Mouse (Mus musculus) c-Kit-positive CD71-positive TER-119-positive erythroid progenitor cells, embryonic 14.5 days (primary cell): ENCODE data around the gene Ifi203.
"Not testable (repeated sequence)": the region's sequence is repeated elsewhere in the genome, so short reads cannot be mapped to it uniquely, and the experiment has no call there.

Experiments
- DNase-seq: peaks from one replicate; pipeline ENCODE4 v3.0.0-alpha.2; 2013; ENCODE audit warnings: low spot score

Ifi203 gene

GRCm38 (mm10) chr1:173941924-173942779 lies at the start of gene Ifi203, which contains the start of gene Mndal:
TSS of gene Ifi203 (minus strand) at chr1:173942672.
TSS of gene Mndal (minus strand) at chr1:173942491.
- not testable (repeated sequence) for DNase-seq

DNA sequence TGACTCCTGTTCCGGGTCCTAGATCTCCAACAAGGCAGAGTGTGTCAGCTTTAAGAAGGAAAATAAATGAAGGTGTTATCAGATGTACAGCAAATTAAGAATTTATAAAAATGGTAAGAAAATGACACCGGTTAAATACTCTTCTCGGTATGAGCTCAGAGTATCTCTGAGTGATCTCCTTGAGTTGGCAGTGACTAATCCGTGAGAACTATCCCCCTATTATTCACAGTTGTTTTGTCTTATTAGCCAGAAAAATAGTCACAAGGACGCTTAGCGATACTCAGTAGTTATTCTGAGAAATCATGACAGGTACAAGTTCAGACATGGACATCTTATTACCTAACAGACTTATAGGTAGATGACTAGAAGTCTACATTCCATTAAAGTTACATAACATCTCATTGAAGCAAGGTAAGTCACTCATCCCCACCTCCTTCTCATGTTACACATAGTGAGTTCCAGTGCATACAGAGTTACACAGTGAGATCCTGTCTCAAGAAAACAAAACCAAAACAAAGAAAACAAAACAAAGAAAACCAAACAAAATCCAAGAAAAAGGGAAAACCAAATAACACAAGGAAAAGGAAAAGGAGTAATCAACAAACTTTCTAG lies 40.3 kb upstream of the Ifi203 start, which contains the start of gene Ifi202b:
TSS of gene Ifi202b (minus strand) at position 51 of the 612 bp plus-strand sequence.
- not testable (repeated sequence) for DNase-seq

DNA sequence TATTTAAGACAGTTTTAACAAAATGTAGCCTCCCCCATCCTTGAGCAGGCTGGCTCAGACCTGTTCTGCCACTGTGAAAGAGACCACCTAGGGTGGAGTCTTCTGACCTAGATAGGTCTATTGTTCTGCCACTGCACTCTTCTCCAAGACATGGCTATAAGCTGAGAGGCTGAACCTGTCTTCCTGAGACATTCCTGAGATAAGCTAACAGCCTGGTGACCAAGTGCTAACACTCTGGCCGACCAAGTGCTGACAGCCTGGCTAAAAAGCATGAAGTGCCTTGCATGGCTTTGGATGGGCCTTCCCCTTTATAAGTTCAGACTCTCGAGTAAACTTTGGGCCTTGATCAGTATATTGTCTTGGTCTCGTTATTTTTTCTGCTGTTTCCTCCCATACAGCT lies 38.6 kb upstream of the Ifi203 start:
- DNase-seq: not testable (repeated sequence)

DNA sequence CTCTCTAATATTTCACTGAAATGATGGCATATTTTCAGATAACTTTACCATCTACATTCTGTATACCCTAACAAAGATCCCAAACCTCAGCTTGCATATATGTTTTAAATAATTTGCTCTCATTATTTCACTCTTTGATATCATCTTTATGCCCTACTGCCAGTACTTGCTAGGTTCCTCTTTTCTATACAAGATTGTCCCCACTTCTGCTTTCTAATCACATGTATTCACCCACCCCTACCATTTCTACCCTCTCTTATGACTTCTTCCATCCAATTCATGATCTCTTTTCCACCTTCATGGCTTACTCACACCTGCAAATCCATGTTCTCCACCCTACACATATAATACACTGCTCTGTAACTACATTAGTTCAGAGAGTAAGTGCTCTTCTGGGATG lies 35.1 kb upstream of the Ifi203 start:
- DNase-seq: no peak

DNA sequence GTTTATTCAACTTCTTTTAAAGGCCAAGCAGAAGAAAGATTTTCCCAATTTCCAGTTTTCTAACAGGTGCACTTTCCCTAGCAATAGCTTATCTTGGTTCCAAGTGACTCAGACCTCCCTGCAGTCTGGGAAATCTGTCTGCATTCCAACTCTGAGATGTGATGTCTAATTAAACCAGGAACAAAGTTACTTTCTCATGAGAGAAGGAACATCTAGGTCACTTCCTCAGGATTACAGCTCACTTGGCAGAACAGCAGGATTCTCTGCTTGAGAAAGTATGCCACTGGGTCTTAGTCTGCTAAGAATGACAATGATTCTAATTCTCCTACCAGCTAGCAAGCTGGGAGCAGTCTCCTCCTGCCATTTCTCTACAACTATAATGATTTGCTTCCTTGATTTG lies 30.6 kb upstream of the Ifi203 start:
- DNase-seq: no peak

GRCm38 (mm10) chr1:173961491-173961890 lies 19.0 kb upstream of the Ifi203 start:
- not testable (repeated sequence) for DNase-seq

- not testable (repeated sequence) for DNase-seq
Observed at GRCm38 (mm10) chr1:173959998-173960397, 17.5 kb upstream of the Ifi203 start.

DNA sequence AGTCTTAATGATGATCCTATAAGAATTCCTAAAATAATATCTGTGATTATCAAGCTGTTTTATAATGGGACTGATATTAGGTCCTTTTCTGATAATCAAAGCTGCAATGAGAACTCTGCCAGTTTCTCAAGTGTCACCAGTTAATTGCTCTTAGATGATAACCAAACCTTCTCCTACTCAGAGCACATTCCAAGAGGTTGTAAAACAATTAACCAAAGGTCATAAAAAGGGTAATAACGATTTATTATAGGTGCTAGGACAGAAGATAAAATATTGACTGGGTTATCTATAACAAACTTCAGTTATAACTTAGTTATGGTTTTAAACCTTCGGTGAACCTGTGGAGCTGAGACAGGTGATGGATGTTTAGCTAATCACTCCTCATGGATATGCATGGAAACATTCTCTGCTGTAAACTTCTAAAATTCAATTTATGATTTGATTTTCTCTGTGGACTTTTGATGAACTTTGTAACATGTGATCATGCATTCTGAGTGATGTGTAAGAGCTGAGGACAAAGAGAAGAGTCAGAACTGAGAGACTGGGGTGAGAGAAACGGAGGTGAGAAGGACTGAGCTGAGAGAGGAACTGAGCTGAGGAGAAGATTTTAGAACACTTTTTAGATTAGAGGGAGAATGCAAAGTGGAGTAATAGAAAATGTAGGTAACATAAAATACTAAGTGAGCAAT lies 13.5 kb upstream of the Ifi203 start:
- DNase-seq: not testable (repeated sequence)

GRCm38 (mm10) chr1:173955071-173955796 lies 12.8 kb upstream of the Ifi203 start:
- no peak for DNase-seq

GRCm38 (mm10) chr1:173953563-173953962 lies 11.1 kb upstream of the Ifi203 start:
- no peak for DNase-seq

GRCm38 (mm10) chr1:173949044-173949443 lies 6.6 kb upstream of the Ifi203 start:
- DNase-seq: not testable (repeated sequence)

- not testable (repeated sequence) for DNase-seq
Observed at GRCm38 (mm10) chr1:173942780-173943066, 251 bp upstream of the Ifi203 start.

GRCm38 (mm10) chr1:173941522-173941921 lies 950 bp downstream of the Ifi203 start:
- DNase-seq: not testable (repeated sequence)

DNA sequence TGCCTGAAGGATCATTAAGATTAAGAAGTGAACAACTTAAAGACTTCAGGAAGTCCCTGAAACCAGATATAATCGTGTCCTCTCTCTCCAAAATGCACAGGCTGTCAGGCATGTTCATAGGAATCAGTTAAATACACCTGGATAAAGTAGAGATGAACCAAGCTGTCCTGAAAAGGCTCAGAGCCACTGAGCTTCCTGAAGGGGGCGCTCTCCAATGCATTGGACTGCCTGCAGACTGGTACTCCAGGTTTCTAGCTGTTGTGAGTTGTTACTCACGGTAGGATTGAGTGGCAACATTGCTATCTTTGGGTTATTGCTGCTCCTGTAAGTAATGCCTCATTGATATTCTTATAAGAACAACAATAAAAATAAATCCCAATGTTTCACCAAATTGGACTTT lies 23.2 kb downstream of the Ifi203 start:
- DNase-seq: not testable (repeated sequence)

DNA sequence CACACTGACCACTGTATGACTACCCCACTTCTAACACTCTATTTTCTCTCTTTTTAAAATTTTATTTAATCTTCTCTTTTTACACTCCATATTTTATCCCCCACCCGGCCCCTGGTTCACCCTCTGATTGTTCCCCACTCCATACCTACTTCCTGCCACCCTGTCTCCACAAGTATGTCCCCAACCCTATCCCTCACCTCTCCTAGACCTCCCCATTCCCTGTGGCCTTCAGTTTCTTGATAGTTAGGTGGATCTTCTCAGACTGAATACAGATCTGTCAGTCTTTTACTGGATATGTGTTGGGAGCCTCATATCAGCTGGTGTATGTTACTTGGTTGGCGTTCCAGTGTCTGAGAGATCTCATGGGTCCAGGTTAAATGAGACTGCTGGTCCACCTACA lies 27.9 kb downstream of the Ifi203 start:
- no peak for DNase-seq

DNA sequence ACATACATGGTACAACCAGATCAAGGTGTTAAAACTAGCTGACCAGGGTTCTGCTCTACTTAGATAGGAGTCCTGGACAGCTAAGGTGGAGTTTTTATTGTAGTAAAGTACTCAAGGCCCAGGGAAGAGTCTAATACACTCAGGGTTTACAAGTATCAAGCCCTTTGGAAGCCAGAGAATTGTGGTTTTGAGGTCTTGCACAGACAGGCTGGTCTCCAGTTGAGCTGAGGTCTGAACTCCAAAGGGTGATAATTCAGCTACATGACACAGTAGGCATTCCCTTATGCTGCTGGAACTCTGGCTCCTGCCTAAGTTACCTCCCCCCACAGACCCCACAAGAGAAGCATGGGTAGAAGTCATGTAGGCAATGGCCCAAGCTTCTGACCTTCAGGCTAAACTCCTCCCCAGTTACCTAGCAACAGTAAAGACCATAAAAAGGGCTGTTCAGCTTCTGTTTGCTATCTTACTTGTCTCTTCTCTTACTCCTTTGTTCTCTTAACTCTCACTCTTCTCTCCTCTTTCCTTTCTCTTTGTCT lies 29.1 kb downstream of the Ifi203 start:
- DNase-seq: not testable (repeated sequence)

DNA sequence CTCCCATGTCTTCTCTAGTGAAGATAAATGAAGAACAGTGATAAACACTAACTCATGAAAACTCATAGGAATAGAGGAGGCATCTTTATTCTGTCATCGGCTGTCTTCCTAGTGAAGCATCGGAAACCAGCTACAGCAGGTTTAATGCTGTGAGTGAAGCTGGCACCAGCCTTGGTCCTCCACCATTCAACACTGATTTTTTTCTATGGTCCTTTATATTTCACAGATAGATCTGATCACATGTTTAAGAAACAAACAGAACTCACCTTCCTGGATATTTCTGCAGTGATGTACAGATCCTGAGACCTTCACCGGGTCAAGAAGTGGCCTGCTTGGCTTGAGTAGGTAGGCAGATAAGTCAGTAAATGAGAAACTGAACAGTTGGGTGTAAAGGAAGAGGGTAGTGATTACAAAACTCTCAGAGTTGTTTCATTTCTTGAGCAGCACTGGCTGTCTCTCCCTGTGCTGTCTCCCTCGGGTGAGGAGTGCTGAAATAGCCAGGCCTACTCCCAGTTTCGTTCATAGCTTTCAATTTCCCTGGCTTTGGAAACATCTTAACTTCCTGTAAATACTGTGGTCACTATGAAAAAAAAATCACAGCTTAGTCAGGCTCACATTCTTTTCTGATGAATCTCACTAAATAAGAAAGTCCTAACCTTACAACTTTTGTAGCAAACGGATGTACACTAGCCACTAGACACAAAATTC lies 29.8 kb downstream of the Ifi203 start, which contains the start of gene Ifi211:
TSS of gene Ifi211 (minus strand) at position 499 of the 708 bp plus-strand sequence.
- DNase-seq: not testable (repeated sequence)

GRCm38 (mm10) chr1:173911808-173912464 lies 30.5 kb downstream of the Ifi203 start:
- no peak for DNase-seq

GRCm38 (mm10) chr1:173908390-173908789 lies 34.1 kb downstream of the Ifi203 start:
- DNase-seq: not testable (repeated sequence)

GRCm38 (mm10) chr1:173905885-173906284 lies 36.6 kb downstream of the Ifi203 start:
- DNase-seq: not testable (repeated sequence)
